Mouse (Mus musculus): Measurements from ENCODE around the gene Dusp10.

Gene Dusp10

GRCm38 (mm10) chr1:184030070-184030802 lies 17.1 kb downstream of the Dusp10 start:
- DNase-seq (ENCODE audit: low spot score) = no peak

GRCm38 (mm10) chr1:184032682-184033389 lies 19.7 kb downstream of the Dusp10 start:
- DNase-seq (ENCODE audit: low spot score) = peak; percentile 11

GRCm38 (mm10) chr1:184033390-184034010 lies 20.4 kb downstream of the Dusp10 start:
- peak; percentile 45 for DNase-seq (ENCODE audit: low spot score)

- peak; percentile 97 for DNase-seq (ENCODE audit: low spot score)
Observed at GRCm38 (mm10) chr1:184034011-184034557, 21.0 kb downstream of the Dusp10 start, which contains the start of gene 1700056E22Rik. Gene 1700056E22Rik (minus strand): TSS chr1:184034301.

GRCm38 (mm10) chr1:184034741-184035181 lies 21.7 kb downstream of the Dusp10 start:
- DNase-seq (ENCODE audit: low spot score) = peak; percentile 30

GRCm38 (mm10) chr1:184035346-184035903 lies 22.3 kb downstream of the Dusp10 start:
- DNase-seq (ENCODE audit: low spot score) = no peak

GRCm38 (mm10) chr1:184037802-184038201 lies 24.7 kb downstream of the Dusp10 start:
- DNase-seq (ENCODE audit: low spot score) = no peak

GRCm38 (mm10) chr1:184039301-184039700 lies 26.2 kb downstream of the Dusp10 start:
- no peak for DNase-seq (ENCODE audit: low spot score)

- DNase-seq (ENCODE audit: low spot score) = no peak
Observed at GRCm38 (mm10) chr1:184040181-184040580, 27.1 kb downstream of the Dusp10 start.

- no peak for DNase-seq (ENCODE audit: low spot score)
Observed at GRCm38 (mm10) chr1:184040906-184041305, 27.8 kb downstream of the Dusp10 start.

GRCm38 (mm10) chr1:184041778-184042573 lies 28.9 kb downstream of the Dusp10 start:
- DNase-seq (ENCODE audit: low spot score) = no peak

- peak; percentile 23 for DNase-seq (ENCODE audit: low spot score)
Observed at GRCm38 (mm10) chr1:184042745-184043144, 29.6 kb downstream of the Dusp10 start.

- no peak for DNase-seq (ENCODE audit: low spot score)
Observed at GRCm38 (mm10) chr1:184043391-184043790, 30.3 kb downstream of the Dusp10 start.

GRCm38 (mm10) chr1:184046070-184046677 lies 33.1 kb downstream of the Dusp10 start:
- DNase-seq (ENCODE audit: low spot score) = no peak

- no peak for DNase-seq (ENCODE audit: low spot score)
Observed at GRCm38 (mm10) chr1:184047818-184048217, 34.7 kb downstream of the Dusp10 start.

- DNase-seq (ENCODE audit: low spot score) = no peak
Observed at GRCm38 (mm10) chr1:184048675-184049418, 35.7 kb downstream of the Dusp10 start.

- no peak for DNase-seq (ENCODE audit: low spot score)
Observed at GRCm38 (mm10) chr1:184051286-184051685, 38.2 kb downstream of the Dusp10 start.

- DNase-seq (ENCODE audit: low spot score) = no peak
Observed at GRCm38 (mm10) chr1:184051824-184052223, 38.7 kb downstream of the Dusp10 start.

- DNase-seq (ENCODE audit: low spot score) = no peak
Observed at GRCm38 (mm10) chr1:184052331-184052730, 39.2 kb downstream of the Dusp10 start.

GRCm38 (mm10) chr1:184053141-184053540 lies 40.0 kb downstream of the Dusp10 start:
- DNase-seq (ENCODE audit: low spot score) = no peak

Data from c-Kit-positive CD71-positive TER-119-positive erythroid progenitor cells, embryonic 14.5 days (primary cell).